Mouse (Mus musculus) kidney, adult 10 weeks (tissue): ENCODE measurements around the gene Actn1. TPM values are rescaled to one million over a fixed set of nuclear protein-coding genes. Genes with fewer than 3 reads are reported as not detected.

Experiments used
- polyA plus RNA-seq: library from polyadenylated mRNA; stranded (reverse); fragments of 350-450 nt; fragmentation: Illumina TruSeq; extraction: RNeasy Lipid Tissue Mini Kit (QIAGEN cat#74804); gene quantifications from one replicate; pipeline ENCODE4 v1.2.3, GENCODE M21; 2014; ENCODE audit warnings: low read depth, low replicate concordance

Actn1 gene
- polyA plus RNA-seq: 11.3 TPM

DNA sequence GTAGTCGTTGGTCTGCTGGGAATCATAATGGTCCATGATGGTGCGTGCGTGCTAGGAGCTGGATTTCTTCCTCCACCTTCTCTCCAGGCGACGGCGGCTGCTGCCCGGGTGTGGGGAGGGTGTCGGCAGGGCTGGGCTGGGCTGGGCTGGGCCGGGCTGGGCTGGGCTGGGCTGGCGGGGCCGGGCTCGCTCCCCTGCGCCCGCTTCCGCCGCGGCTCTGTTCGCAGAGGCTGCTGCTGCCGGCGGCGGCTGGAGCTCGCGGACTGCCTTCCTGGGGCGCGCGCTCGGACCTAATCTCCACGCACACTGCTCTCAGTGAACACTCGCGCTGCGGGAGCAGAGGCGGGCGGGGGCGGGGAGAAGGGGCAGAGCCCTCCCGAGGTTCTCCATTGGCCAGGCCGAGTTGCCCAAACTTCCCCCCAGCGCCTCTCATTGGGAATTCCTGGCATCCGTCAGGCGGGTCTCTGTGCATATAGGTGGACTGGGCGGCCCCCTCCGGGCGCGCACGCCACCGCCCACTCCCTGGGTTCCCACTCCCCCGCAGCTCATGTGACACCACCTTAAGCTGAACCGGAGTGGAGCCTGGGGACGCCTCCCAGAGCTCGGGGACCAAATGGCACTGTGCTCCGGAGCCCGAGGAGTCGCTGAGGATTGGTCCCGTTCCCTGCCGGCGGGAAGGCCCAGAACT is at the start of gene Actn1:
Gene Actn1, minus strand, starts transcription at position 316 of the 688 bp plus-strand sequence.

Other genes starting within 250 kb of the Actn1 start
- gene Zfp36l1, start 147.4 kb downstream of the Actn1 start, polyA plus RNA-seq: 297 TPM
- 16.9 TPM for gene Dcaf5, start 176.2 kb upstream of the Actn1 start, polyA plus RNA-seq
- 21.3 TPM for gene Exd2, start 202.7 kb upstream of the Actn1 start, polyA plus RNA-seq